Mouse (Mus musculus): Measurements from ENCODE around the gene Acod1. TPM values are rescaled to one million over a fixed set of nuclear protein-coding genes. Genes with fewer than 3 reads are reported as not detected.

The Acod1 gene
- total RNA-seq (2018; cell fraction: chromatin; rRNA removed) = 1,000 to 10,000 TPM in 9 of 26 experiments, 100 to 1,000 TPM in 11, 10 to 100 TPM in 4, 1 to 10 TPM in 2; 6.8 to 5,659 (median 647) TPM
- 1,000 to 10,000 TPM in 10 of 26 experiments, 100 to 1,000 TPM in 8, 10 to 100 TPM in 4, 1 to 10 TPM in 4; 5.8 to 5,279 (median 809) TPM for total RNA-seq (2018; cell fraction: cytosol; rRNA removed)
- 1,000 to 10,000 TPM in 15 of 26 experiments, 100 to 1,000 TPM in 6, 10 to 100 TPM in 5; 13.1 to 5,165 (median 1,063) TPM for total RNA-seq (2018; cell fraction: nucleus; rRNA removed)
- polyA plus RNA-seq (2018) = 12.2 to 32.9 TPM (median 13.4 TPM) in 3 replicates

GRCm38 (mm10) chr14:103046677-103047076 lies at the start of gene Acod1:
Acod1 (plus strand) TSS chr14:103046977.
- no peak within 1 kb of the TSS for H3K27ac ChIP-seq

GRCm38 (mm10) chr14:103007737-103008136 lies 39.0 kb upstream of the Acod1 start:
- H3K27ac ChIP-seq = peak overlapping the region; percentile 78
- H3K79me2 ChIP-seq (ENCODE audit: inconsistent target) = no peaks in the 10 kb centered on the region
- WGBS (ENCODE audit: missing documents) = 0% methylated on average over 4 of the region's 4 CpGs
- H3K4me3 ChIP-seq (ENCODE audit: inconsistent target) = no peak overlapping the region
- H3K36me3 ChIP-seq (ENCODE audit: inconsistent target) = no peaks in the 10 kb centered on the region

More at GRCm38 (mm10) chr14:103046677-103047076, at the start of gene Acod1:
- H3K36me3 ChIP-seq (ENCODE audit: inconsistent target) = no peaks in the 10 kb centered on the region
- H3K79me2 ChIP-seq (ENCODE audit: inconsistent target) = no peaks in the 10 kb centered on the region; the same call in 1 of the 2 replicates
- no peak within 1 kb of the TSS for H3K4me3 ChIP-seq (ENCODE audit: inconsistent target)
- WGBS (ENCODE audit: missing documents) = 70% methylated on average over 2 of the region's 2 CpGs

- whole genome bisulfite sequencing (ENCODE audit: missing documents) = 40% methylated on average over 3 of the region's 5 CpGs
- Histone ChIP-seq H3K36me3 (ENCODE audit: inconsistent target) (no peaks in the 10 kb centered on the region), H3K79me2 (ENCODE audit: inconsistent target) (no peaks in the 10 kb centered on the region), H3K4me3 (ENCODE audit: inconsistent target) (no peak overlapping the region), H3K27ac (no peak overlapping the region)
These were observed 35.0 kb upstream of the Acod1 start for GRCm38 (mm10) chr14:103011782-103012181.

- Histone ChIP-seq H3K27ac (peak overlapping the region; percentile 38), H3K4me3 (ENCODE audit: inconsistent target) (no peak overlapping the region), H3K79me2 (ENCODE audit: inconsistent target) (no peaks in the 10 kb centered on the region), H3K36me3 (ENCODE audit: inconsistent target) (no peaks in the 10 kb centered on the region)
- WGBS (ENCODE audit: missing documents) = 21% methylated on average over 4 of the region's 4 CpGs
These were observed 34.1 kb upstream of the Acod1 start for GRCm38 (mm10) chr14:103012563-103013150.

GRCm38 (mm10) chr14:103017009-103017408 lies 29.8 kb upstream of the Acod1 start:
- no peaks in the 10 kb centered on the region for H3K79me2 ChIP-seq (ENCODE audit: inconsistent target)
- H3K36me3 ChIP-seq (ENCODE audit: inconsistent target) = no peaks in the 10 kb centered on the region
- WGBS (ENCODE audit: missing documents) = 72% methylated on average over 5 of the region's 5 CpGs
- no peak overlapping the region for H3K4me3 ChIP-seq (ENCODE audit: inconsistent target)
- no peak overlapping the region for H3K27ac ChIP-seq

- WGBS (ENCODE audit: missing documents) = 95% methylated on average over 2 of the region's 2 CpGs
- H3K79me2 ChIP-seq (ENCODE audit: inconsistent target) = no peaks in the 10 kb centered on the region
- H3K4me3 ChIP-seq (ENCODE audit: inconsistent target) = no peak overlapping the region
- peak overlapping the region; percentile 42 for H3K27ac ChIP-seq
- no peaks in the 10 kb centered on the region for H3K36me3 ChIP-seq (ENCODE audit: inconsistent target)
These were observed 26.7 kb upstream of the Acod1 start for GRCm38 (mm10) chr14:103020046-103020445.

GRCm38 (mm10) chr14:103029203-103029602 lies 17.6 kb upstream of the Acod1 start:
- no peaks in the 10 kb centered on the region for H3K36me3 ChIP-seq (ENCODE audit: inconsistent target)
- no peaks in the 10 kb centered on the region for H3K79me2 ChIP-seq (ENCODE audit: inconsistent target)
- no peak overlapping the region for H3K4me3 ChIP-seq (ENCODE audit: inconsistent target)
- WGBS (ENCODE audit: missing documents) = 53% methylated on average over 2 of the region's 2 CpGs
- no peak overlapping the region for H3K27ac ChIP-seq

- 3% methylated on average over 10 of the region's 10 CpGs for WGBS (ENCODE audit: missing documents)
- H3K27ac ChIP-seq = peak overlapping the region; percentile 95
- H3K79me2 ChIP-seq (ENCODE audit: inconsistent target) = no peaks in the 10 kb centered on the region
- no peaks in the 10 kb centered on the region for H3K36me3 ChIP-seq (ENCODE audit: inconsistent target)
- H3K4me3 ChIP-seq (ENCODE audit: inconsistent target) = peak overlapping the region; percentile 21
These were observed 13.4 kb upstream of the Acod1 start for GRCm38 (mm10) chr14:103033271-103033823.

- Histone ChIP-seq H3K27ac (peak overlapping the region; percentile 95), H3K36me3 (ENCODE audit: inconsistent target) (no peaks in the 10 kb centered on the region), H3K79me2 (ENCODE audit: inconsistent target) (no peaks in the 10 kb centered on the region), H3K4me3 (ENCODE audit: inconsistent target) (no peak overlapping the region)
- 38% methylated on average over 8 of the region's 9 CpGs for WGBS (ENCODE audit: missing documents)
These were observed 12.7 kb upstream of the Acod1 start for GRCm38 (mm10) chr14:103034076-103034475.

GRCm38 (mm10) chr14:103037016-103037415 lies 9.8 kb upstream of the Acod1 start:
- H3K4me3 ChIP-seq (ENCODE audit: inconsistent target) = no peak overlapping the region
- no peaks in the 10 kb centered on the region for H3K79me2 ChIP-seq (ENCODE audit: inconsistent target)
- peak overlapping the region; percentile 83 for H3K27ac ChIP-seq
- no peaks in the 10 kb centered on the region for H3K36me3 ChIP-seq (ENCODE audit: inconsistent target)
- WGBS (ENCODE audit: missing documents) = 4% methylated on average over 3 of the region's 3 CpGs

GRCm38 (mm10) chr14:103048292-103049086 lies 1.7 kb downstream of the Acod1 start:
- Histone ChIP-seq H3K27ac (no peak overlapping the region), H3K79me2 (ENCODE audit: inconsistent target) (no peaks in the 10 kb centered on the region; the same call in 1 of the 2 replicates), H3K36me3 (ENCODE audit: inconsistent target) (no peaks in the 10 kb centered on the region), H3K4me3 (ENCODE audit: inconsistent target) (no peak overlapping the region)
- WGBS (ENCODE audit: missing documents) = 33% methylated on average over 11 of the region's 11 CpGs

GRCm38 (mm10) chr14:103051159-103051769 lies 4.5 kb downstream of the Acod1 start:
- H3K4me3 ChIP-seq (ENCODE audit: inconsistent target) = no peak overlapping the region
- 19% methylated on average over 8 of the region's 8 CpGs for WGBS (ENCODE audit: missing documents)
- H3K79me2 ChIP-seq (ENCODE audit: inconsistent target) = no peaks in the 10 kb centered on the region; the same call in 1 of the 2 replicates
- H3K27ac ChIP-seq = 0 out of 2 replicates have a peak overlapping the region, but pooled peaks have one; percentile 19
- H3K36me3 ChIP-seq (ENCODE audit: inconsistent target) = peaks cover 10% of the 10 kb centered on the region

GRCm38 (mm10) chr14:103054731-103055130 lies 8.0 kb downstream of the Acod1 start:
- H3K36me3 ChIP-seq (ENCODE audit: inconsistent target) = peaks cover 10% of the 10 kb centered on the region
- no peak overlapping the region for H3K27ac ChIP-seq

GRCm38 (mm10) chr14:103056601-103057000 lies 9.8 kb downstream of the Acod1 start:
- WGBS (ENCODE audit: missing documents) = 92% methylated on average over 7 of the region's 7 CpGs
- no peak overlapping the region for H3K4me3 ChIP-seq (ENCODE audit: inconsistent target)

More at GRCm38 (mm10) chr14:103054731-103055130, 8.0 kb downstream of the Acod1 start:
- Histone ChIP-seq H3K4me3 (ENCODE audit: inconsistent target) (no peak overlapping the region), H3K79me2 (ENCODE audit: inconsistent target) (no peaks in the 10 kb centered on the region)
- WGBS (ENCODE audit: missing documents) = 95% methylated on average over 13 of the region's 13 CpGs

More at GRCm38 (mm10) chr14:103056601-103057000, 9.8 kb downstream of the Acod1 start:
- Histone ChIP-seq H3K36me3 (ENCODE audit: inconsistent target) (peaks cover 10% of the 10 kb centered on the region), H3K27ac (no peak overlapping the region), H3K79me2 (ENCODE audit: inconsistent target) (no peaks in the 10 kb centered on the region)

Data from macrophage (primary cell).